Mouse (Mus musculus) left cerebral cortex, adult 11 months (tissue): ENCODE measurements around the gene Edem3.
A peak's percentile ranks its signal among the peaks of the same experiment; 100 is the strongest.

ENCODE experiments used
- DNase-seq: peaks from one replicate; pipeline ENCODE4 v3.0.0; 2022; ENCODE audit warnings: low spot score

The Edem3 gene

GRCm38 (mm10) chr1:151754881-151755659 lies at the start of gene Edem3:
Gene Edem3 (plus strand): TSS chr1:151755371.
- peak; percentile 99 for DNase-seq

- peak; percentile 49 for DNase-seq
Observed at GRCm38 (mm10) chr1:151705723-151706396, 49.3 kb upstream of the Edem3 start.

GRCm38 (mm10) chr1:151706397-151706752 lies 48.8 kb upstream of the Edem3 start:
- no peak for DNase-seq

- no peak for DNase-seq
Observed at GRCm38 (mm10) chr1:151708966-151709733, 46.0 kb upstream of the Edem3 start.

- DNase-seq: no peak
Observed at GRCm38 (mm10) chr1:151709734-151710022, 45.5 kb upstream of the Edem3 start.

GRCm38 (mm10) chr1:151710424-151711055 lies 44.6 kb upstream of the Edem3 start:
- DNase-seq: no peak

- no peak for DNase-seq
Observed at GRCm38 (mm10) chr1:151711062-151711461, 44.1 kb upstream of the Edem3 start.

- DNase-seq: no peak
Observed at GRCm38 (mm10) chr1:151712664-151713063, 42.5 kb upstream of the Edem3 start.

- DNase-seq: no peak
Observed at GRCm38 (mm10) chr1:151713622-151714021, 41.5 kb upstream of the Edem3 start.

- DNase-seq: no peak
Observed at GRCm38 (mm10) chr1:151716024-151716710, 39.0 kb upstream of the Edem3 start.

- no peak for DNase-seq
Observed at GRCm38 (mm10) chr1:151717624-151718023, 37.5 kb upstream of the Edem3 start.

GRCm38 (mm10) chr1:151718575-151718974 lies 36.6 kb upstream of the Edem3 start:
- DNase-seq: no peak

- no peak for DNase-seq
Observed at GRCm38 (mm10) chr1:151719911-151720310, 35.3 kb upstream of the Edem3 start.

- no peak for DNase-seq
Observed at GRCm38 (mm10) chr1:151720566-151720965, 34.6 kb upstream of the Edem3 start.

GRCm38 (mm10) chr1:151721357-151721983 lies 33.7 kb upstream of the Edem3 start:
- DNase-seq: no peak

- no peak for DNase-seq
Observed at GRCm38 (mm10) chr1:151723771-151724170, 31.4 kb upstream of the Edem3 start.

- DNase-seq: no peak
Observed at GRCm38 (mm10) chr1:151725590-151725989, 29.6 kb upstream of the Edem3 start.

- DNase-seq: no peak
Observed at GRCm38 (mm10) chr1:151726358-151726757, 28.8 kb upstream of the Edem3 start.

- no peak for DNase-seq
Observed at GRCm38 (mm10) chr1:151728141-151728540, 27.0 kb upstream of the Edem3 start.

- DNase-seq: no peak
Observed at GRCm38 (mm10) chr1:151737146-151737545, 18.0 kb upstream of the Edem3 start.

- no peak for DNase-seq
Observed at GRCm38 (mm10) chr1:151741199-151741621, 14.0 kb upstream of the Edem3 start.
